Mouse (Mus musculus) neural tube, embryonic 11.5 days (tissue): ENCODE data around the gene Lcat. TPM values are rescaled to one million over a fixed set of nuclear protein-coding genes. Genes with fewer than 3 reads are reported as not detected.

ENCODE experiments used
- ATAC-seq: fragments of 200-750 bp; cut with Nextera tagmentation; 2 replicates; pipeline ENCODE4 v1.8.0; 2017; ENCODE audit warnings: moderate number of reproducible peaks, mild to moderate bottlenecking, moderate TSS enrichment, moderate library complexity; ENCODE audit not compliant: insufficient read depth, low FRiP score, low TSS enrichment
- DNase-seq: peaks from one replicate; pipeline ENCODE4 v3.0.0-alpha.2; 2015; ENCODE audit warnings: low spot score
- H3K27ac ChIP-seq: fragments of 300-500 bp; sonication (generic); 2 replicates; pipeline ENCODE4 v1.5.1; 2014; ENCODE audit warnings: low read depth, mild to moderate bottlenecking, low read length
- H3K27me3 ChIP-seq: fragments of 300-500 bp; sonication (generic); 2 replicates; pipeline ENCODE4 v1.6.1; 2014; ENCODE audit warnings: mild to moderate bottlenecking, low read length, mixed read lengths; ENCODE audit not compliant: control insufficient read depth, insufficient read depth
- H3K36me3 ChIP-seq: fragments of 300-500 bp; sonication (generic); 2 replicates; pipeline ENCODE4 v1.6.1; 2014; ENCODE audit warnings: mild to moderate bottlenecking, low read length, moderate library complexity, mixed read lengths; ENCODE audit not compliant: control insufficient read depth, insufficient read depth
- H3K4me1 ChIP-seq: fragments of 300-500 bp; sonication (generic); 2 replicates; pipeline ENCODE4 v1.6.1; 2014; ENCODE audit warnings: low read length, mixed read lengths; ENCODE audit not compliant: control insufficient read depth, insufficient read depth
- H3K4me2 ChIP-seq: fragments of 300-500 bp; sonication (generic); 2 replicates; pipeline ENCODE4 v1.6.1; 2014; ENCODE audit warnings: low read depth, mild to moderate bottlenecking, moderate library complexity
- H3K4me3 ChIP-seq: fragments of 300-500 bp; sonication (generic); 2 replicates; pipeline ENCODE4 v1.5.1; 2014; ENCODE audit warnings: low read depth, low read length
- H3K9ac ChIP-seq: fragments of 300-500 bp; sonication (generic); 2 replicates; pipeline ENCODE4 v1.6.1; 2014; ENCODE audit warnings: mild to moderate bottlenecking, low read length
- H3K9me3 ChIP-seq: fragments of 300-500 bp; sonication (generic); 2 replicates; pipeline ENCODE4 v1.6.1; 2016; ENCODE audit warnings: low read length; ENCODE audit not compliant: control insufficient read depth
- WGBS: fragments of 180-500 bp; shearing (Covaris S2); extraction: QIAGEN DNeasy Blood & Tissue Kit; methylation state at CpG from one replicate; pipeline ENCODE4 v1.1.7; 2014; 5-methylcytosine and 5-hydroxymethylcytosine counted together
- polyA plus RNA-seq: library from polyadenylated mRNA; unstranded; fragments of >200 nt; fragmentation: Nextera tagmentation; extraction: Ambion mirVana; gene quantifications from 2 replicates; pipeline ENCODE4 v1.2.1, GENCODE M21; 2014

Gene Lcat
- polyA plus RNA-seq, 1 experiment from 2014 or later, result 0.50 TPM

DNA sequence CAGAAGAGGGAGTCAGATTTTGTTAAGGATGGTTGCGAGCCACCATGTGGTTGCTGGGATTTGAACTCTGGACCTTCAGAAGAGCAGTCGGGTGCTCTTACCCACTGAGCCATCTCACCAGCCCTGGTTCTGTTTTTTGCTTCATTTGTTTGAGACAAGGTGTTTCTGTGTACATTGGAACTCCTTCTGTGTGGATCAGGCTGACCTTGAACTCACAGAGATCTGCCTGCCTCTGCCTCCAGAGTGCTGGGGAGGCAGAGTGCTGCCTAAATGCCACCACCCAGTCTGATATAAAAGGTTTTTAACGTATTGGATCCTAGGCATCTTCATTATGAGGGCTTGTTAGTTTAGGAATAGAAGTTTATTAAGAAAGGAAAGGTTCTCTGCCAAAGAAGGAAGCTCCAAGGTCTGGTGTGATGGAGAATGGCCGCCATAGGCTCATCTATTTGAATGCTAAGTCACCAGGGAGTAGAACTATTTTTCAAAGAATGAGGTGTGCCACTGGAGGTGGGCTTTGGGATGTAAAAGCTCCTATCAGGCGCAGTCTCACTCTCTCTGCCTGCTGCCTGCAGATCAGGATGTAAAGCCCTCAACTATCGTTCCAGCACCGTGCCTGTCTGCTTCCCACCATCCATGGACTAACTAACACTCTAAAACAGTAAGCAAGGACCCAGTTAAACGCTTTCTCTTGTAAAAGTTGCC, 28.0 kb upstream of the Lcat start:
- Histone ChIP-seq H3K4me1 (peaks cover 4% of the 10 kb centered on the region; the same call in 1 of the 2 replicates), H3K27me3 (peaks cover 7% of the 10 kb centered on the region; the same call in 1 of the 2 replicates), H3K27ac (no peak overlapping the region), H3K4me2 (no peak overlapping the region), H3K9ac (no peak overlapping the region), H3K4me3 (no peak overlapping the region), H3K36me3 (no peaks in the 10 kb centered on the region), H3K9me3 (no peaks in the 10 kb centered on the region)
- DNase-seq (no peak), ATAC-seq (no peak)
- 71% methylated on average over 8 of the region's 8 CpGs for WGBS

DNA sequence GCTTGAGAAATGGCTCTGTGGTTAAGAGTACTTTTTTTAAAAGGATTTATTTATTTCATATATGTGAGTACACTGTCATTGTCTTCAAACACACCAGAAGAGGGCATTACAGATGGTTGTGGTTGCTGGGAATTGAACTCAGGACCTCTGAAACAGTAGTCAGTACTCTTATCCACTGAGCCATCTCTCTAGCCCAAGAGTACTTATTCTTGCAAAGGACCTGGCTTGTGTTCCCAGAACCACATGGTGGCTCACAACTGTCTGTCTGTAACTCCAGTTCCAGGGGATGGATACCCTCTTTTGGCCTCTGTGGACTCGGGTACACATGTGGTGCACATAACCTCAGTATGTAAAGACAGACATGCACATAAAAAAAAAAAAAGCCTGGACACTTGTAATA, 26.2 kb upstream of the Lcat start:
- 84% methylated on average over 1 of the region's 1 CpGs for WGBS
- H3K4me3 ChIP-seq, result no peak overlapping the region
- H3K9ac ChIP-seq, result no peak overlapping the region
- no peak overlapping the region for H3K27ac ChIP-seq
- H3K4me2 ChIP-seq, result no peak overlapping the region
- DNase-seq (no peak), ATAC-seq (no peak)
- H3K4me1 ChIP-seq, result peaks cover 7% of the 10 kb centered on the region; the same call in 1 of the 2 replicates
- no peaks in the 10 kb centered on the region for H3K9me3 ChIP-seq
- peaks cover 12% of the 10 kb centered on the region for H3K27me3 ChIP-seq
- no peaks in the 10 kb centered on the region for H3K36me3 ChIP-seq

DNA sequence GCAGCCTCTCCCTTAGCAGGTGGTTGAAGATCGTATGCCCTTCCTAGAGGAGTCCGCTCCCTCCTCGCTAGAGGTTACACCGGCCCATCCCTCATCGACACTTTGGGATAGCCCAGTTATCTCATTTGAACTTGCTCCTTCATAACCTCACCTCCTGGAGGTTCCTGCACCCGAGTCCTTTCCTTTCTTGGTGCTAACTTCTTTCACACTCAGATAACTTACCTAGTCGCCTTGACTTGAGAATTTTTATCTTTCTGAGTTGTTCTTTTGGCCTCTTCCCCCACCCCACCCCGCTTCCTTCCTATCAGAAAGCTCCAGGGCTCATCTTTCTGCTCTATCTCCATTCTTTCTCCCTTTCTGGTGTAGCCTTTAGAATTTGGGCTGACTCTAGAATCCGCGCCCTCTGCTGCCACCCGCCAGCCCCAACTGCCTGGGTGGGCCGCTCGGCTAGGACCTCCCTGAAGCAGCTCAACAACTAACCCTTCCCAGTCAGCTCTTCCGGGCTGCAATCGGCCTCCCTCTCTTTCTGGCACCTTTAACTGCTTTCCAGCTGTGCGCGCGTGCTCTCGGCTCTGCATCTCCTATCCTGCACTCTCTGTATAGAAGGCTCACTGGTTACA, 23.6 kb upstream of the Lcat start:
- Histone ChIP-seq H3K9ac (no peak overlapping the region), H3K4me2 (peak overlapping the region; percentile 60), H3K4me1 (peaks cover 7% of the 10 kb centered on the region; the same call in 1 of the 2 replicates), H3K9me3 (no peaks in the 10 kb centered on the region), H3K27me3 (peaks cover 12% of the 10 kb centered on the region), H3K4me3 (no peak overlapping the region), H3K36me3 (no peaks in the 10 kb centered on the region), H3K27ac (no peak overlapping the region)
- ATAC-seq, result no peak
- whole genome bisulfite sequencing, result 4% methylated on average over 19 of the region's 19 CpGs
- peak; percentile 42 for DNase-seq

DNA sequence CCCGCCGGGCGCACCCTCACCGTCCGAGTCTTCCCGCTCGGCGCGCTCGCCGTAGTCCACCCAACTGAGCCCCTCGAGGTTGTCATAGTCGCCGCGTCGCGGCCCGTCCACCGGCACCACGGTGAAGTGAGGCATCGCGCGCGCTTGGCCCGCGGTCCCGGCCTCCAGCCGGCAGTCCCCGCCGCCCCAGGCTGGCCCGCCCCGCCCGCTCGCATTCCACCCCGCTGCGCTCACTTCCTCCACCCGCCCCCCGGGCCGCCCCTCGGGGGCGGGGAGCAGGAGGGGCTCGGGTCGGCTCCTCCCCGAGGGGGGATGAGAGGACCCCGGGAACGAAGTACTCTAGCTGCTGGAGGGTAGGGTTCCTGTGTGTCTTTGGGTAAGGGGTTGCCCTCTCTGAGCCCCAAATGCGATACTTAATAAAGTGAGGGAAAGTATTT, 22.7 kb upstream of the Lcat start, which contains the start of gene Slc12a4:
Gene Slc12a4, minus strand, starts transcription at position 193 of the 437 bp plus-strand sequence.
- 0% methylated on average over 43 of the region's 47 CpGs for WGBS
- Histone ChIP-seq H3K4me1 (peaks cover 7% of the 10 kb centered on the region; the same call in 1 of the 2 replicates), H3K27me3 (peaks cover 12% of the 10 kb centered on the region), H3K4me2 (peak within 1 kb of the TSS; percentile 60), H3K4me3 (peak within 1 kb of the TSS; percentile 53), H3K36me3 (no peaks in the 10 kb centered on the region), H3K9ac (peak within 1 kb of the TSS; percentile 60), H3K27ac (no peak within 1 kb of the TSS), H3K9me3 (no peaks in the 10 kb centered on the region)
- DNase-seq (peak; percentile 83), ATAC-seq (peak; percentile 67)

DNA sequence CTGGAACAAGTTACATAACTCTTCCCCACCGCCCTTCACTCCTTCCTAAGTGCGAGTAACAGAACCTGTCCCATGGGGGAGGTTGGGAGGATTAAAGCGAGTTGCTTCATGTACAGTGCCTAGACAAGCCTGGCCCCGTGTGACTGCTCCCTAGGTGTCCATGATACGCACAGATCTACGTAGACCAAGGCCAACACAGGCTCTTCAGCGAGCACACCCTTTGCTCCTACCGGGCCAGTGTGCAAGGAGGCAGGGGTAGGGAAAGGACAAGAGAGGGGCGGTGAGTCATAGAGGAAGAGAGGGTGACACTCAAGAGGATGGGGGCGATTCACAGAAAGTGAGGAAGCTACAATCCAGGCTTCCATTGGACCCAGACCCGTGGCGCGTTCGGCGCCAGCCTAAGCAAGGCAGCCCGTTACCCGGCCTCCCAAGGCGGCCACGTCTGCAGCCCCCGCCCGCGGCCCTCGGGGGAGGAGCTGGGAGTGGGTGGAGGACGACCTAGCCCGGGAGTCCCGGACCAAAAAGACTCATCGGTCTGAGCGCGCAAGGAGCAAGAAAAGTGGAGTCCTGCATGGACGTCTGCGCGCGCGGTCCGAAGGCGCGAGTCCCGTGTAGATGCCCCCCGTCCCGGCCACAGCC, 22.2 kb upstream of the Lcat start:
- Histone ChIP-seq H3K36me3 (no peaks in the 10 kb centered on the region), H3K4me3 (peak overlapping the region; percentile 53), H3K9ac (peak overlapping the region; percentile 60), H3K4me2 (peak overlapping the region; percentile 60), H3K4me1 (peaks cover 7% of the 10 kb centered on the region; the same call in 1 of the 2 replicates), H3K27ac (no peak overlapping the region), H3K27me3 (peaks cover 12% of the 10 kb centered on the region), H3K9me3 (no peaks in the 10 kb centered on the region)
- WGBS, result 3% methylated on average over 39 of the region's 40 CpGs
- DNase-seq (no peak), ATAC-seq (peak; percentile 23; the same call in 1 of the 2 replicates)

DNA sequence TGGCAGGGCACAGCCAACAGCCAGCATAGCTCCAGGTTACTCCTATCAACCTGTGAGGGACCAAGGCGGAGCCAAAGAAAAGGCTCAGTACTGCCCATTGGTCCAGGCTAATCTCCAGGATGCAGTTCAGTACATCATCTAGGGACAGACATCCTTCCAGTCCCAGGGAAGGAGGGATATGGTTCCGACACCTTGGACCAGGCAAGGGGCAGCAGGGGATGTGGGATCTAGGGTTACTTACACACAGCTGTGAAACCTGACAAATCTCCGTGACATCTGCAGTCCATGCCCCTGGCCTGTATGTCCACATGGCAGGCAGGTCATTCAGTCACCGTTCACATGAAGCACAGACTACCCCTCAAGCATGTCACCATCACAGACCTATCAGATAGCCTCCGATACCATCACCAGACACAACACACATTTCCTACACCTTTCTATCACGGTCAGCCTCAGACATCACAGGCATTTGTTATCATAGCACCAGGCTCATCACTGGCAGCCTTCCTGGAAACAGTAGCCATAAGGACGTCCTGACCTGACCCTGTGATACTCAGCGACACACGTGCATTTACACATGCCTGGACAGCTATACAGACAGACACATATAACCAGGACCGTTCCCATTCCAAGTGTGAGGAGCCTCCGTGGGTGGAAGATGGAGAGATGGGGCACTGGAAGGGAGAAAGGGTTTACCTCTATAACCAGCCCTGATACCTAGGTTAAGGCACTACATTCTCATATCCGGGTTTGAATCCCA, 21.5 kb upstream of the Lcat start:
- WGBS, result 66% methylated on average over 12 of the region's 12 CpGs
- H3K9ac ChIP-seq, result no peak overlapping the region
- H3K27me3 ChIP-seq, result peaks cover 12% of the 10 kb centered on the region
- H3K4me2 ChIP-seq, result peak overlapping the region; percentile 60
- no peak for DNase-seq
- H3K4me3 ChIP-seq, result peak overlapping the region; percentile 53
- no peak overlapping the region for H3K27ac ChIP-seq
- no peaks in the 10 kb centered on the region for H3K36me3 ChIP-seq
- H3K9me3 ChIP-seq, result no peaks in the 10 kb centered on the region
- H3K4me1 ChIP-seq, result peaks cover 7% of the 10 kb centered on the region; the same call in 1 of the 2 replicates
- ATAC-seq, result no peak

DNA sequence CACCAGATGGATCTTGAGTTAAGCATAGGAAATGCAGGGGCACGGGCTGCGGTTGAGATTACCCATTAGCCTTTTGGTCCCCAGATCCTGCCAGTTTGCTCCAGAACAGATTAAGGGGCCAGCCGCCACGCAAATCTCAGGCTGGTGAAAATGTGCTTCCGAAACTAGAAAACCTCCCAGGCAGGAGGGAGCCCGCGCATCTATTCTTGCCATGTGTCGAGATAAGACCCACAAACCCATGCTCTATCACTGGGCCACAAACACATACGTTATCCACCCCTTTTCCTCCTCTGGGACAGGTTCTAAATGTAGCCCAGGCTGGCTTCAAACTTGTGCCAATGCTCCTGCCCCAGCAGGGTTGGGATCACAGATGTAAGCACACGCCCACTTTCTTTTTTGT, 18.4 kb upstream of the Lcat start:
- Histone ChIP-seq H3K4me2 (no peak overlapping the region), H3K9me3 (no peaks in the 10 kb centered on the region), H3K36me3 (no peaks in the 10 kb centered on the region), H3K27me3 (peaks cover 7% of the 10 kb centered on the region), H3K4me1 (peaks cover 3% of the 10 kb centered on the region; the same call in 1 of the 2 replicates), H3K27ac (no peak overlapping the region), H3K9ac (no peak overlapping the region), H3K4me3 (no peak overlapping the region)
- ATAC-seq (no peak), DNase-seq (no peak)
- 87% methylated on average over 10 of the region's 10 CpGs for WGBS

DNA sequence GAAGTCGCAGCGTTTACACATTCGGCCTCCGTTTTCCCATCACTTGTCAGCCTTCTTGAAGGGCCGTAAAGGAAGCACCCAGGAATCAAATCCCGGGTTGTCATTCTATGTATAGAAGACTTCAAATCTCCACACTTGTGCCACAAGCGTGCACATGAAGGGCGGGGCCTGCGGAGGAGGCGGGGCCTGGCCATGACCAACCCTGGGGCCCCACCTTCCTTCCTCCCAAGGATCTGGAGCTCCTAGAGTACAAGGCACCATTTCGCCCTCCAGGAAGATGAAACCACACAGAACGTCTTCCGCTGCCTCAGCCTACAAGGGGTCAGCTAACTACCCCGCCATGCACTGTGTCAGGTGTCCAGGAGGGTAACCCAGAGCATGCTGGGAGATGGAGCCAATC, 17.9 kb upstream of the Lcat start:
- Histone ChIP-seq H3K9me3 (no peaks in the 10 kb centered on the region), H3K27ac (no peak overlapping the region), H3K9ac (no peak overlapping the region), H3K36me3 (no peaks in the 10 kb centered on the region), H3K4me3 (no peak overlapping the region), H3K4me1 (peaks cover 3% of the 10 kb centered on the region; the same call in 1 of the 2 replicates), H3K4me2 (no peak overlapping the region), H3K27me3 (peaks cover 4% of the 10 kb centered on the region; the same call in 1 of the 2 replicates)
- DNase-seq, result no peak
- no peak for ATAC-seq
- WGBS, result 77% methylated on average over 14 of the region's 14 CpGs
